Mouse (Mus musculus) embryonic facial prominence, embryonic 15.5 days (tissue): Measurements from ENCODE around the gene Recql. TPM values are rescaled to one million over a fixed set of nuclear protein-coding genes. Genes with fewer than 3 reads are reported as not detected.
A peak's percentile ranks its signal among the peaks of the same experiment; 100 is the strongest.
"Not testable (repeated sequence)": the region's sequence is repeated elsewhere in the genome, so short reads cannot be mapped to it uniquely, and the experiment has no call there.

Source experiments
- ATAC-seq: fragments of 200-750 bp; cut with Nextera tagmentation; 2 replicates; pipeline ENCODE4 v1.8.0; 2017; ENCODE audit warnings: low read depth, moderate TSS enrichment; ENCODE audit not compliant: insufficient number of reproducible peaks, low FRiP score, low TSS enrichment
- H3K27ac ChIP-seq: fragments of 300-500 bp; sonication (generic); replicated peaks from 2 replicates; pipeline ENCODE4 v1.5.1; 2015; ENCODE audit warnings: mild to moderate bottlenecking, inconsistent platforms
- H3K27me3 ChIP-seq: fragments of 300-500 bp; sonication (generic); 2 replicates; pipeline ENCODE4 v1.6.1; 2015; ENCODE audit warnings: inconsistent platforms
- H3K36me3 ChIP-seq: fragments of 300-500 bp; sonication (generic); 2 replicates; pipeline ENCODE4 v1.6.1; 2015; ENCODE audit warnings: mild to moderate bottlenecking, inconsistent platforms
- H3K4me1 ChIP-seq: fragments of 300-500 bp; sonication (generic); 2 replicates; pipeline ENCODE4 v1.6.1; 2015; ENCODE audit warnings: inconsistent platforms
- H3K4me2 ChIP-seq: fragments of 300-500 bp; sonication (generic); replicated peaks from 2 replicates; pipeline ENCODE4 v1.6.1; 2015; ENCODE audit warnings: mild to moderate bottlenecking, inconsistent platforms
- H3K4me3 ChIP-seq: fragments of 300-500 bp; sonication (generic); replicated peaks from 2 replicates; pipeline ENCODE4 v1.5.1; 2015; ENCODE audit warnings: mild to moderate bottlenecking, inconsistent platforms
- H3K9ac ChIP-seq: fragments of 300-500 bp; sonication (generic); 2 replicates; pipeline ENCODE4 v1.6.1; 2015; ENCODE audit warnings: inconsistent platforms
- H3K9me3 ChIP-seq: fragments of 300-500 bp; sonication (generic); replicated peaks from 2 replicates; pipeline ENCODE4 v1.6.1; 2016; ENCODE audit warnings: inconsistent platforms
- WGBS: fragments of 180-500 bp; shearing (Covaris S2); methylation state at CpG from one replicate; pipeline ENCODE4 v1.1.7; 2015; 5-methylcytosine and 5-hydroxymethylcytosine counted together
- polyA plus RNA-seq: library from polyadenylated mRNA; unstranded; fragments of >200 nt; fragmentation: Nextera tagmentation; extraction: Ambion mirVana; gene quantifications from 2 replicates; pipeline ENCODE4 v1.2.1, GENCODE M21; 2015

The Recql gene
- polyA plus RNA-seq, 1 experiment from 2014 or later: 26.2 TPM

- H3K36me3 ChIP-seq: peaks cover 62% of the 10 kb centered on the region
- H3K9ac ChIP-seq: no peak overlapping the region
- H3K9me3 ChIP-seq: no peaks in the 10 kb centered on the region
- no peak overlapping the region for H3K4me3 ChIP-seq
- no peak overlapping the region for H3K4me2 ChIP-seq
- WGBS: 78% methylated on average over 8 of the region's 8 CpGs
- no peaks in the 10 kb centered on the region for H3K4me1 ChIP-seq
- no peaks in the 10 kb centered on the region for H3K27me3 ChIP-seq
- H3K27ac ChIP-seq: no peak overlapping the region
- no peak for ATAC-seq
Measured at GRCm38 (mm10) chr6:142365742-142366472, 21.0 kb downstream of the Recql start.

- WGBS: 55% methylated on average over 9 of the region's 9 CpGs
- Histone ChIP-seq H3K9me3 (no peaks in the 10 kb centered on the region), H3K4me2 (no peak overlapping the region), H3K9ac (no peak overlapping the region), H3K27ac (no peak overlapping the region), H3K4me1 (no peaks in the 10 kb centered on the region), H3K4me3 (no peak overlapping the region), H3K27me3 (no peaks in the 10 kb centered on the region), H3K36me3 (peaks cover 75% of the 10 kb centered on the region)
- no peak for ATAC-seq
Measured at GRCm38 (mm10) chr6:142363019-142363576, 23.8 kb downstream of the Recql start.

- no peak for ATAC-seq
- WGBS: 90% methylated on average over 6 of the region's 6 CpGs
- H3K4me3 ChIP-seq: no peak overlapping the region
- no peaks in the 10 kb centered on the region for H3K4me1 ChIP-seq
- H3K4me2 ChIP-seq: no peak overlapping the region
- no peak overlapping the region for H3K9ac ChIP-seq
- no peak overlapping the region for H3K27ac ChIP-seq
- H3K27me3 ChIP-seq: no peaks in the 10 kb centered on the region
- no peaks in the 10 kb centered on the region for H3K9me3 ChIP-seq
- H3K36me3 ChIP-seq: peaks cover 74% of the 10 kb centered on the region
Measured at GRCm38 (mm10) chr6:142362036-142362435, 24.9 kb downstream of the Recql start.

GRCm38 (mm10) chr6:142357106-142357505, 29.8 kb downstream of the Recql start:
- Histone ChIP-seq H3K36me3 (peaks cover 66% of the 10 kb centered on the region), H3K27ac (no peak overlapping the region), H3K4me1 (no peaks in the 10 kb centered on the region), H3K4me2 (no peak overlapping the region), H3K27me3 (no peaks in the 10 kb centered on the region), H3K9me3 (no peaks in the 10 kb centered on the region), H3K4me3 (no peak overlapping the region), H3K9ac (no peak overlapping the region)
- ATAC-seq: no peak
- 63% methylated on average over 7 of the region's 7 CpGs for WGBS

GRCm38 (mm10) chr6:142352099-142352498, 34.8 kb downstream of the Recql start:
- not testable (repeated sequence) for H3K4me3 ChIP-seq, H3K27me3 ChIP-seq, H3K9ac ChIP-seq, H3K4me2 ChIP-seq, ATAC-seq, H3K27ac ChIP-seq, H3K4me1 ChIP-seq, H3K9me3 ChIP-seq
- peaks cover 47% of the 10 kb centered on the region for H3K36me3 ChIP-seq
- WGBS: 89% methylated on average over 3 of the region's 3 CpGs

GRCm38 (mm10) chr6:142347431-142348385, 39.2 kb downstream of the Recql start:
- ATAC-seq: no peak
- no peaks in the 10 kb centered on the region for H3K27me3 ChIP-seq
- peaks cover 12% of the 10 kb centered on the region; the same call in 1 of the 2 replicates for H3K4me1 ChIP-seq
- H3K27ac ChIP-seq: no peak overlapping the region
- peaks cover 24% of the 10 kb centered on the region for H3K36me3 ChIP-seq
- no peak overlapping the region for H3K9ac ChIP-seq
- no peak overlapping the region for H3K4me2 ChIP-seq
- WGBS: 77% methylated on average over 11 of the region's 11 CpGs
- no peak overlapping the region for H3K4me3 ChIP-seq
- no peaks in the 10 kb centered on the region for H3K9me3 ChIP-seq

GRCm38 (mm10) chr6:142346181-142347110, 40.4 kb downstream of the Recql start:
- Histone ChIP-seq H3K4me1 (peaks cover 12% of the 10 kb centered on the region; the same call in 1 of the 2 replicates), H3K4me2 (peak overlapping the region; percentile 54), H3K4me3 (peak overlapping the region; percentile 89), H3K36me3 (peaks cover 14% of the 10 kb centered on the region), H3K9me3 (no peaks in the 10 kb centered on the region), H3K9ac (no peak overlapping the region), H3K27me3 (no peaks in the 10 kb centered on the region), H3K27ac (no peak overlapping the region)
- WGBS: 42% methylated on average over 12 of the region's 12 CpGs
- no peak for ATAC-seq

- Histone ChIP-seq H3K27ac (peak within 1 kb of the TSS; percentile 92), H3K9me3 (no peaks in the 10 kb centered on the region), H3K4me2 (peak within 1 kb of the TSS; percentile 54), H3K4me3 (peak within 1 kb of the TSS; percentile 89), H3K27me3 (no peaks in the 10 kb centered on the region), H3K9ac (peak within 1 kb of the TSS; percentile 12; the same call in 1 of the 2 replicates), H3K36me3 (peaks cover 6% of the 10 kb centered on the region; the same call in 1 of the 2 replicates), H3K4me1 (peaks cover 12% of the 10 kb centered on the region; the same call in 1 of the 2 replicates)
- ATAC-seq: peak; percentile 90
- WGBS: 0% methylated on average over 48 of the region's 48 CpGs
Measured at GRCm38 (mm10) chr6:142345440-142346038, 41.3 kb downstream of the Recql start, which contains the start of gene Pyroxd1. Gene Pyroxd1, plus strand, starts transcription at chr6:142345654.

- H3K9ac ChIP-seq: no peak overlapping the region
- peaks cover 1% of the 10 kb centered on the region; the same call in 1 of the 2 replicates for H3K36me3 ChIP-seq
- H3K27ac ChIP-seq: no peak overlapping the region
- no peak for ATAC-seq
- H3K4me2 ChIP-seq: no peak overlapping the region
- H3K4me3 ChIP-seq: no peak overlapping the region
- H3K27me3 ChIP-seq: no peaks in the 10 kb centered on the region
- 75% methylated on average over 2 of the region's 2 CpGs for WGBS
- H3K4me1 ChIP-seq: peaks cover 12% of the 10 kb centered on the region; the same call in 1 of the 2 replicates
- no peaks in the 10 kb centered on the region for H3K9me3 ChIP-seq
Measured at GRCm38 (mm10) chr6:142343561-142343960, 43.3 kb downstream of the Recql start.

- WGBS: 15% methylated on average over 2 of the region's 2 CpGs
Measured at GRCm38 (mm10) chr6:142339576-142339975, 47.3 kb downstream of the Recql start.

More at GRCm38 (mm10) chr6:142339576-142339975, 47.3 kb downstream of the Recql start:
- H3K27me3 ChIP-seq: no peaks in the 10 kb centered on the region
- H3K4me1 ChIP-seq: no peaks in the 10 kb centered on the region
- no peak overlapping the region for H3K4me3 ChIP-seq
- H3K36me3 ChIP-seq: no peaks in the 10 kb centered on the region
- H3K9ac ChIP-seq: no peak overlapping the region
- ATAC-seq: no peak
- H3K27ac ChIP-seq: 0 out of 2 replicates have a peak overlapping the region, but pooled peaks have one; percentile 18
- no peak overlapping the region for H3K4me2 ChIP-seq
- H3K9me3 ChIP-seq: no peaks in the 10 kb centered on the region
